Mouse (Mus musculus): ENCODE measurements around the gene a. TPM values are rescaled to one million over a fixed set of nuclear protein-coding genes. Genes with fewer than 3 reads are reported as not detected.

Gene a
- polyA plus RNA-seq, 1 experiment, result not detected

GRCm38 (mm10) chr2:155082121-155082803 lies 291.1 kb downstream of the a start:
- peak; percentile 90 for DNase-seq
- Histone ChIP-seq H3K27ac (ENCODE audit: insufficient read depth, low read depth, low read length) (peak overlapping the region; percentile 30; the same call in 1 of the 2 replicates), H3K27me3 (replicated peaks; ENCODE audit: control insufficient read depth, insufficient read depth, low read length) (no peaks in the 10 kb centered on the region), H3K4me1 (ENCODE audit: control insufficient read depth, insufficient read depth, low read length) (no peaks in the 10 kb centered on the region; the same call in 1 of the 2 replicates), H3K36me3 (ENCODE audit: control insufficient read depth, insufficient read depth, low read length) (no peaks in the 10 kb centered on the region), H3K4me3 (ENCODE audit: insufficient read depth, low read depth, low read length) (no peak overlapping the region)
- 14% methylated on average over 8 of the region's 8 CpGs for WGBS
- TF ChIP-seq POLR2A (IDR thresholded peaks at IDR 0.05; ENCODE audit: low read depth, low read length) (no peak), CTCF (conservative IDR thresholded peaks at IDR 0.05; ENCODE audit: insufficient read depth, insufficient read length, low read depth, low read length) (peak; percentile 89)

- Histone ChIP-seq H3K4me3 (ENCODE audit: insufficient read depth, low read depth, low read length) (no peak overlapping the region), H3K4me1 (ENCODE audit: control insufficient read depth, insufficient read depth, low read length) (no peaks in the 10 kb centered on the region; the same call in 1 of the 2 replicates), H3K36me3 (ENCODE audit: control insufficient read depth, insufficient read depth, low read length) (no peaks in the 10 kb centered on the region), H3K27me3 (replicated peaks; ENCODE audit: control insufficient read depth, insufficient read depth, low read length) (no peaks in the 10 kb centered on the region), H3K27ac (ENCODE audit: insufficient read depth, low read depth, low read length) (peak overlapping the region; percentile 84; the same call in 1 of the 2 replicates)
- peak; percentile 90 for DNase-seq
- TF ChIP-seq POLR2A (IDR thresholded peaks at IDR 0.05; ENCODE audit: low read depth, low read length), result no peak
- TF ChIP-seq CTCF (conservative IDR thresholded peaks at IDR 0.05; ENCODE audit: insufficient read depth, insufficient read length, low read depth, low read length), result no peak
- WGBS, result 60% methylated on average over 5 of the region's 5 CpGs
Observed at GRCm38 (mm10) chr2:155084546-155084945, 293.3 kb downstream of the a start.

GRCm38 (mm10) chr2:155086328-155086727 lies 295.1 kb downstream of the a start:
- TF ChIP-seq POLR2A (IDR thresholded peaks at IDR 0.05; ENCODE audit: low read depth, low read length) (no peak), CTCF (conservative IDR thresholded peaks at IDR 0.05; ENCODE audit: insufficient read depth, insufficient read length, low read depth, low read length) (no peak)
- WGBS, result 85% methylated on average over 5 of the region's 5 CpGs
- DNase-seq, result no peak
- Histone ChIP-seq H3K36me3 (ENCODE audit: control insufficient read depth, insufficient read depth, low read length) (no peaks in the 10 kb centered on the region), H3K4me1 (ENCODE audit: control insufficient read depth, insufficient read depth, low read length) (peaks cover 5% of the 10 kb centered on the region; the same call in 1 of the 2 replicates), H3K4me3 (ENCODE audit: insufficient read depth, low read depth, low read length) (no peak overlapping the region), H3K27me3 (replicated peaks; ENCODE audit: control insufficient read depth, insufficient read depth, low read length) (no peaks in the 10 kb centered on the region), H3K27ac (ENCODE audit: insufficient read depth, low read depth, low read length) (no peak overlapping the region)

GRCm38 (mm10) chr2:155088264-155088663 lies 297.1 kb downstream of the a start:
- 43% methylated on average over 6 of the region's 6 CpGs for WGBS

DNA sequence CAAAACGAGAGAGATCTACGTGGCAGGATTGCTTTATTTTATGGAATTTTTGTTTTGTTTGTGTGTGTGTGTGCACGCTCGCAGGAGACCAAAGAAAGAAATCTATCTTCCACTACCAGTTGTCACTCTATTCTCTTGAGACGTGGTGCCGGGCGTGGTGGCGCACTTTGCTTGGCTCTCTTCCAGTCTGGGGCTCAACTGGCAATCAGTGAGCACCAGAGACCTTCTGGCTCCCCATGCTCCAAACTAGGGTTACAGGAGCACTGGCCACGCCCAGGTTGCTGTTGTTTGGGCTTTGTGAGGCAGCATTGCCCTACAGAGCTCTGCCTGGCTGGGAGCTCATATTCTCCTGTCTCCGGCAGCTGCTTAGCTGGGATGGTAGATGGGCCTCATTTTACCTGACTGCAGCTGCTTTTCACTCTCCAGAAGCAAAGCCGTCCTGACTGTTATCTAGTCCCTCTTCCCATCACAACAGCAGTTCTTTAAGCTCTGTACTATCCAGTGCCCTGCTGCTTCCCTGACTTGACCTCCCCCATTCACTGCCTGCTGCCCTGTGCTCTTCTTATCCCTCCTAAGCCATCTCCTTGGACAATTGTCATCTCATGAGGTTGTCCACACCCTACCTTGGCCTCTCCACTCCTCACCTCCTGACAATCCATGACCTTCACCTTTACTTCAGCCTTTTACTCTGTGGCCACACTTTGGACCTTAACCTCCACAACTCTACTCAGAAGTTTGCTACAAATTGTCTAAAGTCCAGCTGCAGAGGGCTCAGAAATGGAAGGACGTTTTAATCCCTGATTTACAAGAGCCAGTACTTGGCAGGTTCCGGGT lies 299.9 kb downstream of the a start:
- H3K4me3 ChIP-seq (ENCODE audit: insufficient read depth, low read depth, low read length), result no peak overlapping the region

More at GRCm38 (mm10) chr2:155088264-155088663, 297.1 kb downstream of the a start:
- TF ChIP-seq CTCF (conservative IDR thresholded peaks at IDR 0.05; ENCODE audit: insufficient read depth, insufficient read length, low read depth, low read length), result no peak
- no peak for TF ChIP-seq POLR2A (IDR thresholded peaks at IDR 0.05; ENCODE audit: low read depth, low read length)
- no peak overlapping the region for H3K4me3 ChIP-seq (ENCODE audit: insufficient read depth, low read depth, low read length)
- no peaks in the 10 kb centered on the region for H3K27me3 ChIP-seq (replicated peaks; ENCODE audit: control insufficient read depth, insufficient read depth, low read length)
- no peaks in the 10 kb centered on the region for H3K36me3 ChIP-seq (ENCODE audit: control insufficient read depth, insufficient read depth, low read length)
- peaks cover 8% of the 10 kb centered on the region; the same call in 1 of the 2 replicates for H3K4me1 ChIP-seq (ENCODE audit: control insufficient read depth, insufficient read depth, low read length)
- no peak overlapping the region for H3K27ac ChIP-seq (ENCODE audit: insufficient read depth, low read depth, low read length)
- DNase-seq, result peak; percentile 58

DNA sequence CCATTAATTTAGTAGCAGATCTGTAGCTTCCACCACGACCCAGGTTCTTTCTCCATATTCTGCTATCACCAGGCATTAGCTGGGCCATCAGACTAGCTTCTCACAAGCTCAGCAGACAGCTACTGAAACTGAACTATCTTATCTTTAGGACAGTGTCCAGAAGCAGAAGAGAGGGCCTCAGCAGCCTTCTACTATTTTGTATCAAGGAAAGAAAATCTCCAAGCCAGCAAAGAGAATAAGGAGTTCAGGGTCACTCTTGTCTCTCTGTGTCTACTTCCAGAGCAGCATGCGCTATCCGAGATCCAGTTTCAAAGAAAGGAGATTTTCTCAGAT lies 300.5 kb downstream of the a start:
- peak overlapping the region; percentile 92 for H3K27ac ChIP-seq (ENCODE audit: insufficient read depth, low read depth, low read length)

More for the DNA sequence above, 299.9 kb downstream of the a start:
- peak; percentile 82 for DNase-seq
- Histone ChIP-seq H3K27me3 (replicated peaks; ENCODE audit: control insufficient read depth, insufficient read depth, low read length) (no peaks in the 10 kb centered on the region), H3K4me1 (ENCODE audit: control insufficient read depth, insufficient read depth, low read length) (peaks cover 8% of the 10 kb centered on the region; the same call in 1 of the 2 replicates), H3K27ac (ENCODE audit: insufficient read depth, low read depth, low read length) (peak overlapping the region; percentile 92), H3K36me3 (ENCODE audit: control insufficient read depth, insufficient read depth, low read length) (no peaks in the 10 kb centered on the region)
- WGBS, result 62% methylated on average over 13 of the region's 13 CpGs
- TF ChIP-seq POLR2A (IDR thresholded peaks at IDR 0.05; ENCODE audit: low read depth, low read length), result no peak
- no peak for TF ChIP-seq CTCF (conservative IDR thresholded peaks at IDR 0.05; ENCODE audit: insufficient read depth, insufficient read length, low read depth, low read length)

DNA sequence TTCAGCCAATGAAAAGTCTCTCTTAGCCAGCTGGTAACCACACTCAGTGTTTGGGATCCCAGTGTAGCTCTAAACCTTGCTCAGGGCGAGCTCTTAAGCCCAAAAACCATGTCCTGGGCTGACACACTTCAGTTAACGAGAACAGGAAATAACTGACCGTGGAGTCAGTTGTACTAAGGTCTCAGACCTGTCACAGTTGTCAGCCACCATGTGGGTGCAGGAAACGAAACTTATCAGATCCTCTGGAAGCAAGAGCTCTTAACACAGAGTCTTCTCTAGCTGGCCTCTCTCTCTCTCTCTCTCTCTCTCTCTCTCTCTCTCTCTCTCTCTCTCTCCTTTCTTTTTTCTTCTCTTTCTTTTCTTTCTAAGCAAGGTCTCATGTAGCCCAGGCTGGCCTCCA lies 302.2 kb downstream of the a start:
- Histone ChIP-seq H3K27me3 (replicated peaks; ENCODE audit: control insufficient read depth, insufficient read depth, low read length) (no peaks in the 10 kb centered on the region), H3K27ac (ENCODE audit: insufficient read depth, low read depth, low read length) (no peak overlapping the region), H3K4me1 (ENCODE audit: control insufficient read depth, insufficient read depth, low read length) (peaks cover 8% of the 10 kb centered on the region; the same call in 1 of the 2 replicates), H3K4me3 (ENCODE audit: insufficient read depth, low read depth, low read length) (no peak overlapping the region), H3K36me3 (ENCODE audit: control insufficient read depth, insufficient read depth, low read length) (no peaks in the 10 kb centered on the region)
- 29% methylated on average over 4 of the region's 4 CpGs for WGBS
- TF ChIP-seq POLR2A (IDR thresholded peaks at IDR 0.05; ENCODE audit: low read depth, low read length) (no peak), CTCF (conservative IDR thresholded peaks at IDR 0.05; ENCODE audit: insufficient read depth, insufficient read length, low read depth, low read length) (no peak)
- no peak for DNase-seq

More for the DNA sequence above, 300.5 kb downstream of the a start:
- Histone ChIP-seq H3K27me3 (replicated peaks; ENCODE audit: control insufficient read depth, insufficient read depth, low read length) (no peaks in the 10 kb centered on the region), H3K4me3 (ENCODE audit: insufficient read depth, low read depth, low read length) (no peak overlapping the region), H3K4me1 (ENCODE audit: control insufficient read depth, insufficient read depth, low read length) (peaks cover 8% of the 10 kb centered on the region; the same call in 1 of the 2 replicates), H3K36me3 (ENCODE audit: control insufficient read depth, insufficient read depth, low read length) (no peaks in the 10 kb centered on the region)
- no peak for DNase-seq
- WGBS, result 59% methylated on average over 3 of the region's 3 CpGs
- no peak for TF ChIP-seq CTCF (conservative IDR thresholded peaks at IDR 0.05; ENCODE audit: insufficient read depth, insufficient read length, low read depth, low read length)
- TF ChIP-seq POLR2A (IDR thresholded peaks at IDR 0.05; ENCODE audit: low read depth, low read length), result no peak
